Mouse (Mus musculus) ES-Bruce4 (cell line): ENCODE data around the gene Dnlz.

Experiments
- CTCF ChIP-seq: IDR thresholded peaks from one replicate; pipeline ENCODE4 v1.8.1; 2011; ENCODE audit warnings: low read depth, low read length
- EP300 ChIP-seq: IDR thresholded peaks from 2 replicates; pipeline ENCODE4 v1.6.1; 2011; ENCODE audit warnings: low read depth, low read length; ENCODE audit not compliant: insufficient read depth

DNA sequence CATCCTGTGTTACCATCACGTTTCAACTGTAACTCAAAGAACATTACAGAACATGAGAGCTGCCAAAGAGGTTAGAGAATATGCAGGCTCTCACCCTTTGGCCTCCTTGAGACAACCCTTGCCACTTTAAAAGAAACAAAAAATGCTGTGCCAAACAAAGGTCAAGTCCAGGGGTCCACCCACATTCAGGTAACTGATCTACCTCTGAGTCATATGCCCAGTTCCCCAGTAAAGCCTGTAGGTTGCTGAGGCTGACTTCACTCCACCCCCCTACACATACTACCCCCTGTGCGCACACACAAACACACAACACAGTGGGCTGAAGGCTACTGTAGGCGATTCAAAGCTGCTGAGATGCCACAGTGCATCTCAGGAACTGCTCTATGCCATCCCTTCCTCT is 35.8 kb upstream of the Dnlz start:
- no peak for TF ChIP-seq CTCF
- no peak for TF ChIP-seq EP300
